Mouse (Mus musculus): Measurements from ENCODE around the gene Lysmd2. TPM values are rescaled to one million over a fixed set of nuclear protein-coding genes. Genes with fewer than 3 reads are reported as not detected.
A peak's percentile ranks its signal among the peaks of the same experiment; 100 is the strongest.

Gene Lysmd2
- polyA plus RNA-seq (2012; rRNA removed): 8.8 and 13.7 TPM in 2 replicates

DNA sequence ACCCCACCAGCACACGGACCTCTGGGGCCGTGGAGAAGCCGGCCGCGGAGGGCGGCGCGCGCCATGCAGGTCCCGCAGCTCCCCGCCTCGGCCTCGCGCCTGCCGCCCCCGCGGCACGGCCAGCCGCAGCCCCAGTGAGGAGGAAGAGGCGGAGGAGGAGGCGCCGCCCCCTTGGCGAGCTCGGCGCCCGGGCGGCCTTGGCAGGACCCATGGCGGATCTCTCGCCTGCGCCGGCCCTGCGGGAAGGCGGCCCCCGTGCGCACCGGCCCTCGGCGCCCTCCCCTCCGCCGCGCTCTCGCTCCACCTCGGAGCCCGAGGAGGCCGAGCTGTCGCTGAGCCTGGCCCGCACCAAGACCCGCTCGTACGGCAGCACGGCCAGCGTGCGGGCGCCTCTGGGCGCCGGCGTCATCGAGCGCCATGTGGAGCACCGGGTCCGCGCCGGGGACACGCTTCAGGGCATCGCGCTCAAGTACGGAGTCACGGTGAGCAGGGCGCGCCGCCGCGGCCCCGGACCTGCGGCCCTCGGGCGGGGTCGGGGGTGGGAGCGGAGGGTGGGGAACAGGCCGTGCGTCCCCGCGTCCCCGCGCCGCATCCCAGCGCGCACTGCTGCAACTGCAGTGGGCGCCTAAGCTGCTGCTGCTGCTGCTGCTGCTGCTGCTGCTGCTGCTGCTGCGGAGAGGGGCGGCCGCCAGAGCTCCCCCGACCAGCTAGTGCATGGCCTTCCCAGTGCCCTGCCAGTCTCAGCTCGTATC, at the start of gene Lysmd2:
Gene Lysmd2 (plus strand): TSS at position 186 of the 752 bp plus-strand sequence.
- under 1% methylated on average over 94 of the region's 94 CpGs for WGBS
- Histone ChIP-seq H3K27me3 (ENCODE audit: control insufficient read depth, insufficient read depth, low read length) (no peaks in the 10 kb centered on the region), H3K36me3 (ENCODE audit: control insufficient read depth, insufficient read depth, low read length) (no peaks in the 10 kb centered on the region), H3K4me3 (ENCODE audit: low read depth, low read length) (peak within 1 kb of the TSS; percentile 90), H3K27ac (ENCODE audit: insufficient read depth, low read depth, low read length) (0 out of 2 replicates have a peak within 1 kb of the TSS, but pooled peaks have one; percentile 36), H3K4me1 (ENCODE audit: control insufficient read depth, insufficient read depth, insufficient read length, low read length) (peaks cover 3% of the 10 kb centered on the region; the same call in 1 of the 2 replicates)
- TF ChIP-seq POLR2A (IDR thresholded peaks at IDR 0.05; ENCODE audit: low read depth, low read length) (peak; percentile 33; the same call in 1 of the 2 replicates), CTCF (IDR thresholded peaks at IDR 0.05; ENCODE audit: extremely low read depth, insufficient read length, insufficient replicate concordance, low read depth, low read length) (no peak)

DNA sequence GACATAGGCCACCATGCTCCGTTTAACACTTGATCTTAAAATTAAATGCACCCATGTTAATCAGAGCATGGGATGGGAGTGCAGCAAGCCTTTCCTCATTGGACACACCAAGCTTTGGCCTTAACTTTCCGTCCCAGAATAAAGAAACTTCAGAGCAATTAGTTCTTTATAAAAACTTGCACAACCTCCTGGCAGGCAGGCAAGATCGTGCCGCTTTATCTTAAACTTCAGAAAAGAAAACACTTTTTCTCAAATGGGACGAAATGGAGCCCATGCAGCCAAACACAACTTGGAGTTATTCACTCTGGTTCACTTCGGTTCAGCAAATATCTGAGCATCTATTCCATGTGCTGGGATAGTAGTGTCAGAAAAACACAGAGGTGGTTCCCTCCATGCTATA, 46.2 kb upstream of the Lysmd2 start:
- WGBS: 86% methylated on average over 6 of the region's 6 CpGs
- Histone ChIP-seq H3K36me3 (ENCODE audit: control insufficient read depth, insufficient read depth, low read length) (no peaks in the 10 kb centered on the region), H3K4me1 (ENCODE audit: control insufficient read depth, insufficient read depth, insufficient read length, low read length) (no peaks in the 10 kb centered on the region; the same call in 1 of the 2 replicates), H3K27me3 (ENCODE audit: control insufficient read depth, insufficient read depth, low read length) (no peaks in the 10 kb centered on the region), H3K4me3 (ENCODE audit: low read depth, low read length) (no peak overlapping the region), H3K27ac (ENCODE audit: insufficient read depth, low read depth, low read length) (no peak overlapping the region)
- TF ChIP-seq POLR2A (IDR thresholded peaks at IDR 0.05; ENCODE audit: low read depth, low read length): no peak
- no peak for TF ChIP-seq CTCF (IDR thresholded peaks at IDR 0.05; ENCODE audit: extremely low read depth, insufficient read length, insufficient replicate concordance, low read depth, low read length)

DNA sequence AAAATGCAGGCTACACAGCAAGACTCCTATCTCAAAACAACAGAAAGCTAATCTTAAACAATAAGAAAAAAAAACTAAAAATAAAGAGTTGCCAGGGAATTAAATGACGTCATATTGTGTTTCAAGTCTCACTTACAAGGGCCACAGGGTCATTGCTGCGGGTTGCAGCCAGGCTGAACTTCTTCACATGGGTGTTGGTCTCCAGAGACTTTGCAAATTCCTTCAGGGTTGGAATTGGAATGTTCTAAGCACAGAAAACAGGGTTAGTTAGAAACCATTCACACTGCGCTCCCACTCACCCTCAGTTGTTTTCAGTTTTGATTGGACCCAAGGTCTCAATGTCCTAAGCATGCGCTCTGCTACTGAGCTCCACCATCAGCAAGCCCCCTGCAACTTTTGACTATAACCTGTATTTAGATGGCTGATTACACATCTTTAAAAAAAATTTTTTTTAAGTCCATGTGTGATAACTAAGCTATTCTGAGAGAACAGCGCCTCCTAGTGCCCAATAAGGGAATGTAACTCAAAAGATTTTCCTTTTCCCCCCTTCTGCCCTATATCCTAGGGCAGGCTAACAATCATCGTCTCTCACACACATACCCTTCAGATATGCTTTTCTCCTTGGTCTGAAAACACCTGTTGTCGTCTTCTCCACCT, 43.7 kb upstream of the Lysmd2 start:
- H3K4me3 ChIP-seq (ENCODE audit: low read depth, low read length): no peak overlapping the region
- no peaks in the 10 kb centered on the region for H3K27me3 ChIP-seq (ENCODE audit: control insufficient read depth, insufficient read depth, low read length)
- no peaks in the 10 kb centered on the region; the same call in 1 of the 2 replicates for H3K4me1 ChIP-seq (ENCODE audit: control insufficient read depth, insufficient read depth, insufficient read length, low read length)
- 42% methylated on average over 7 of the region's 7 CpGs for WGBS
- no peaks in the 10 kb centered on the region for H3K36me3 ChIP-seq (ENCODE audit: control insufficient read depth, insufficient read depth, low read length)
- TF ChIP-seq POLR2A (IDR thresholded peaks at IDR 0.05; ENCODE audit: low read depth, low read length) (no peak), CTCF (IDR thresholded peaks at IDR 0.05; ENCODE audit: extremely low read depth, insufficient read length, insufficient replicate concordance, low read depth, low read length) (peak; percentile 45; the same call in 1 of the 2 replicates)
- no peak overlapping the region for H3K27ac ChIP-seq (ENCODE audit: insufficient read depth, low read depth, low read length)

DNA sequence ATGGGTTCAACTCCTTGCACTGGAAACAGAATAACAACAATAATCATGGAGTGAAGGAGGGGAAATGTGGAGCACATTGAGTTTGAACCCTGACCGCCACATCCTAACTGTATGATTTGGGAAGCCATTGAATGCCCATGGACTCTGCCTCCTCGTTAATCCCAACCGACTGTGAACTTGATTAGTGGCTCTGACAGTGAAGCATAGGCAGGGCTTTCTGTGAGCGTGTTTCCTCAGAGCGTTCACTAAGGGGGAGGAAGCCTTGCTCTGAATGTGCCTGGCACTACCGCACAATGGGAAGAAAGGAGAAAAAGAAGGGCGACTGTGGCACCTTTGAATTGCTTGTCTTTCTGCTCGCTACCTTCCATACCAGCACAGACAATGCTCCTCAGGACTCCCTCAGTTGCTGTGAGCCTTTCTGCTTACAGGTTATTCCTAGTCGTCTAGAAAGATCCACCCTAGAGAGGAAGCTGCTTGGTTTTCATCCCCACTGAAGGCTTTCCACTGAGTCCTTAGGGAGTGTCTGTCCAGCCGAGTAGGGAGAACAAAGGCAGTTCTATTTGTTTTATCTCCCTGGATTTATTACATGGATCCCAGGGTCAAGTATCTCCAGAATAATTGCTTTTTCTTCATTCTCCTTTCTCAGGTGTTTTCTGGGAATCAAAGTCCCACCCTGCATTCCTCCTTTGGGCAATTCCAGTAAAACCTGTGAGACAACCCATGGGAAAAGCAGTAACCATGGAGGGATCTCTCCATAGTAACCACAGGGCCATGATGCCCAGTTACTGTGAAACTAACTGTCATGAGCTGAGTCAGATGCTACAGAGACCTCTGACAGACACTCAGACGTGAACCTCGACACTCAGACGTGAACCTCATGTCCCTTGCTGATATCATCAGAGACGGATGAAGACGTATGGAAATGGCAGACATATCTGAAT, 35.4 kb upstream of the Lysmd2 start:
- no peak overlapping the region for H3K4me3 ChIP-seq (ENCODE audit: low read depth, low read length)
- no peaks in the 10 kb centered on the region for H3K36me3 ChIP-seq (ENCODE audit: control insufficient read depth, insufficient read depth, low read length)
- no peak overlapping the region for H3K27ac ChIP-seq (ENCODE audit: insufficient read depth, low read depth, low read length)
- TF ChIP-seq POLR2A (IDR thresholded peaks at IDR 0.05; ENCODE audit: low read depth, low read length): no peak
- TF ChIP-seq CTCF (IDR thresholded peaks at IDR 0.05; ENCODE audit: extremely low read depth, insufficient read length, insufficient replicate concordance, low read depth, low read length): no peak
- 36% methylated on average over 15 of the region's 15 CpGs for WGBS
- H3K4me1 ChIP-seq (ENCODE audit: control insufficient read depth, insufficient read depth, insufficient read length, low read length): peaks cover 3% of the 10 kb centered on the region; the same call in 1 of the 2 replicates
- no peaks in the 10 kb centered on the region for H3K27me3 ChIP-seq (ENCODE audit: control insufficient read depth, insufficient read depth, low read length)

DNA sequence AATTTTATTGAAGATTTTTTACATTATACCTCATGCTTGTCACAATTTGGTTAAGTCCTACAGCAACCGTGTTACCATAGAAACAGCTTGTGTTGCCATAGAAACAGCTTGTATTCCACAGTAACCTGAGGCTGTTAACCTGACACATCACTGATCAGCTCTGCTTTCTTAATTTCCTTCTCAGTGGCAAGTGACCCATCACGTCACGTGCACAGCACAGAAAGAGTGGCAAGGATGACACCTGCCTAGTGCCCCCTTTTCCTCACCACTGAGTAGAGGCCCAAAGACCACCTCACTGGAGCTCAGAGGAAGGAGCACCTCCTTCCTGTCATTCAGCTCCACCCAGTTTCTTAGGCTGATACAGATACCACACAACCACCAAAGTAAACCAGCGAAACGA, 32.1 kb upstream of the Lysmd2 start:
- WGBS: 87% methylated on average over 5 of the region's 5 CpGs
- no peaks in the 10 kb centered on the region for H3K36me3 ChIP-seq (ENCODE audit: control insufficient read depth, insufficient read depth, low read length)
- H3K4me3 ChIP-seq (ENCODE audit: low read depth, low read length): no peak overlapping the region
- no peaks in the 10 kb centered on the region for H3K27me3 ChIP-seq (ENCODE audit: control insufficient read depth, insufficient read depth, low read length)
- peaks cover 3% of the 10 kb centered on the region; the same call in 1 of the 2 replicates for H3K4me1 ChIP-seq (ENCODE audit: control insufficient read depth, insufficient read depth, insufficient read length, low read length)
- TF ChIP-seq CTCF (IDR thresholded peaks at IDR 0.05; ENCODE audit: extremely low read depth, insufficient read length, insufficient replicate concordance, low read depth, low read length) (no peak), POLR2A (IDR thresholded peaks at IDR 0.05; ENCODE audit: low read depth, low read length) (no peak)
- no peak overlapping the region for H3K27ac ChIP-seq (ENCODE audit: insufficient read depth, low read depth, low read length)

DNA sequence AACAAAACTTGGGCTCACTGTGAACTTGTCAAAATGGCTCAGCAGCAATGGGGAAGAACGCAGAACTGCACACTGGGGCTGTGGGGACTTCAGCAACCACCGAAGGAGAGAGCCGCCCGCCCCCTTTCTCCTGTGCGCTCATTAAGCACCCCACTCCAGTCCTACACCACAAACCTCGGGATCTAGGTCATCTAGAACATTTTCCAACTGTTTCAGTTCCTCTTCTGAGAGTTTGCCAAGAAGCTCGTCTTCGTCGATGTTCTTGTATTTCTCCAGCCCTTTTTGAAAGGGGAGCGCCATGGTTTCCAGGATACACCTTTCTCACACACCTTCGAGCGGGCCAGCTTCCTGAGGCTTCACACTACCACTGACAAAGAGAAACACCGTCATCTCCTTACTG, 28.5 kb upstream of the Lysmd2 start:
- H3K4me3 ChIP-seq (ENCODE audit: low read depth, low read length): no peak overlapping the region
- TF ChIP-seq POLR2A (IDR thresholded peaks at IDR 0.05; ENCODE audit: low read depth, low read length): no peak
- no peak for TF ChIP-seq CTCF (IDR thresholded peaks at IDR 0.05; ENCODE audit: extremely low read depth, insufficient read length, insufficient replicate concordance, low read depth, low read length)
- no peak overlapping the region for H3K27ac ChIP-seq (ENCODE audit: insufficient read depth, low read depth, low read length)
- 81% methylated on average over 13 of the region's 13 CpGs for WGBS
- no peaks in the 10 kb centered on the region; the same call in 1 of the 2 replicates for H3K27me3 ChIP-seq (ENCODE audit: control insufficient read depth, insufficient read depth, low read length)
- no peaks in the 10 kb centered on the region for H3K36me3 ChIP-seq (ENCODE audit: control insufficient read depth, insufficient read depth, low read length)
- H3K4me1 ChIP-seq (ENCODE audit: control insufficient read depth, insufficient read depth, insufficient read length, low read length): no peaks in the 10 kb centered on the region
